Mouse (Mus musculus): ENCODE results near the gene Pcyox1. TPM values are rescaled to one million over a fixed set of nuclear protein-coding genes. Genes with fewer than 3 reads are reported as not detected.
A peak's percentile ranks its signal among the peaks of the same experiment; 100 is the strongest.
"Not testable (repeated sequence)": the region's sequence is repeated elsewhere in the genome, so short reads cannot be mapped to it uniquely, and the experiment has no call there.

The Pcyox1 gene
- total RNA-seq, 2 experiments from 2014 or later: 112 to 118 TPM

GRCm38 (mm10) chr6:86393187-86393586, 3.8 kb downstream of the Pcyox1 start:
- DNase-seq (ENCODE audit: low spot score in 2 of 2): no peak
- Histone ChIP-seq H3K4me3 (no peak overlapping the region), H3K27ac (no peak overlapping the region)
- TF ChIP-seq CTCF (conservative IDR thresholded peaks at IDR 0.05): peak; percentile 57

GRCm38 (mm10) chr6:86391326-86391725, 5.6 kb downstream of the Pcyox1 start:
- no peak overlapping the region for H3K4me3 ChIP-seq
- peak; percentile 68 for TF ChIP-seq CTCF (conservative IDR thresholded peaks at IDR 0.05)
- no peak for DNase-seq (ENCODE audit: low spot score in 2 of 2)
- no peak overlapping the region for H3K27ac ChIP-seq

GRCm38 (mm10) chr6:86388461-86388860, 8.5 kb downstream of the Pcyox1 start:
- DNase-seq (ENCODE audit: low spot score in 2 of 2): no peak
- H3K27ac ChIP-seq: no peak overlapping the region
- no peak for TF ChIP-seq CTCF (conservative IDR thresholded peaks at IDR 0.05)
- no peak overlapping the region for H3K4me3 ChIP-seq

GRCm38 (mm10) chr6:86387313-86387712, 9.6 kb downstream of the Pcyox1 start:
- no peak for TF ChIP-seq CTCF (conservative IDR thresholded peaks at IDR 0.05)
- DNase-seq (ENCODE audit: low spot score in 2 of 2): no peak
- Histone ChIP-seq H3K27ac (no peak overlapping the region), H3K4me3 (no peak overlapping the region)

- DNase-seq (ENCODE audit: low spot score in 2 of 2): no peak
- TF ChIP-seq CTCF (conservative IDR thresholded peaks at IDR 0.05): no peak
- Histone ChIP-seq H3K4me3 (no peak overlapping the region), H3K27ac (no peak overlapping the region)
Measured at GRCm38 (mm10) chr6:86385362-86386104, 11.4 kb downstream of the Pcyox1 start.

GRCm38 (mm10) chr6:86384692-86385091, 12.3 kb downstream of the Pcyox1 start:
- no peak for TF ChIP-seq CTCF (conservative IDR thresholded peaks at IDR 0.05)
- Histone ChIP-seq H3K27ac (no peak overlapping the region), H3K4me3 (no peak overlapping the region)
- no peak for DNase-seq (ENCODE audit: low spot score in 2 of 2)

GRCm38 (mm10) chr6:86383370-86383769, 13.6 kb downstream of the Pcyox1 start:
- no peak overlapping the region for H3K27ac ChIP-seq
- H3K4me3 ChIP-seq: no peak overlapping the region
- no peak for DNase-seq (ENCODE audit: low spot score in 2 of 2)
- TF ChIP-seq CTCF (conservative IDR thresholded peaks at IDR 0.05): no peak

GRCm38 (mm10) chr6:86382551-86382950, 14.4 kb downstream of the Pcyox1 start:
- Histone ChIP-seq H3K27ac (no peak overlapping the region), H3K4me3 (no peak overlapping the region)
- TF ChIP-seq CTCF (conservative IDR thresholded peaks at IDR 0.05): no peak
- DNase-seq (ENCODE audit: low spot score in 2 of 2): no peak

GRCm38 (mm10) chr6:86380112-86380511, 16.8 kb downstream of the Pcyox1 start:
- DNase-seq (ENCODE audit: low spot score in 2 of 2); H3K4me3 ChIP-seq; H3K27ac ChIP-seq: not testable (repeated sequence)

- no peak for DNase-seq (ENCODE audit: low spot score in 2 of 2)
- no peak overlapping the region for H3K4me3 ChIP-seq
- TF ChIP-seq CTCF (conservative IDR thresholded peaks at IDR 0.05): no peak
- no peak overlapping the region for H3K27ac ChIP-seq
Measured at GRCm38 (mm10) chr6:86378341-86378740, 18.6 kb downstream of the Pcyox1 start.

GRCm38 (mm10) chr6:86373556-86373955, 23.4 kb downstream of the Pcyox1 start:
- TF ChIP-seq CTCF (conservative IDR thresholded peaks at IDR 0.05): no peak
- Histone ChIP-seq H3K4me3 (no peak overlapping the region), H3K27ac (no peak overlapping the region)
- DNase-seq (ENCODE audit: low spot score in 2 of 2): no peak

- H3K27ac ChIP-seq: peak overlapping the region; percentile 94
- no peak for TF ChIP-seq CTCF (conservative IDR thresholded peaks at IDR 0.05)
- no peak for DNase-seq (ENCODE audit: low spot score in 2 of 2)
- H3K4me3 ChIP-seq: peak overlapping the region; percentile 89
Measured at GRCm38 (mm10) chr6:86371950-86372516, 24.9 kb downstream of the Pcyox1 start.

- DNase-seq (ENCODE audit: low spot score in 2 of 2): peak; percentile 96
- H3K4me3 ChIP-seq: peak overlapping the region; percentile 89
- peak overlapping the region; percentile 94 for H3K27ac ChIP-seq
- TF ChIP-seq CTCF (conservative IDR thresholded peaks at IDR 0.05): no peak
Measured at GRCm38 (mm10) chr6:86371340-86371911, 25.5 kb downstream of the Pcyox1 start.
